Mouse (Mus musculus): Measurements from ENCODE around the gene Dse. TPM values are rescaled to one million over a fixed set of nuclear protein-coding genes. Genes with fewer than 3 reads are reported as not detected.
A peak's percentile ranks its signal among the peaks of the same experiment; 100 is the strongest.
"Not testable (repeated sequence)": the region's sequence is repeated elsewhere in the genome, so short reads cannot be mapped to it uniquely, and the experiment has no call there.

Gene Dse
- polyA plus RNA-seq (2015; fragmentation: Nextera tagmentation; extraction: Ambion mirVana), result 29.5 and 31.4 TPM in 2 replicates

DNA sequence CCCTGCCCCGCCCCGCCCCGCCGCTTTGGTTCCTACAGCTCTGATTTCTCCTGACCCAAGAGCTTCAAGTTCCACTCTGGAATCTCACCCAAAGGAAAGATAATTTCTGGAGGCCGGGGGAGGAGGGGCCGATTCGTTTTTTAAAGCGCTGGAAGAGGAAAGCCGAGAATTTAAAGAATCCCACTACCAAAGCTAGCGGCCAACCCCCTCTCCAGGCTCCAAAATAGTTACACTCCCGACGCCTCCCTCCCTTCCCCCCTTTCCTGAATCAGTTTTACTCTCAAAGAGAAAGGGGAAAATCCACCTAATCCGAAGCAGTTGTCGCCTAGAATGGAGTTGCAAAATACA lies at the start of gene Dse:
Dse (minus strand) TSS at position 213 of the 348 bp plus-strand sequence.
- H3K36me3 ChIP-seq (ENCODE audit: control insufficient read depth, insufficient read depth, low read length), result no peaks in the 10 kb centered on the region

DNA sequence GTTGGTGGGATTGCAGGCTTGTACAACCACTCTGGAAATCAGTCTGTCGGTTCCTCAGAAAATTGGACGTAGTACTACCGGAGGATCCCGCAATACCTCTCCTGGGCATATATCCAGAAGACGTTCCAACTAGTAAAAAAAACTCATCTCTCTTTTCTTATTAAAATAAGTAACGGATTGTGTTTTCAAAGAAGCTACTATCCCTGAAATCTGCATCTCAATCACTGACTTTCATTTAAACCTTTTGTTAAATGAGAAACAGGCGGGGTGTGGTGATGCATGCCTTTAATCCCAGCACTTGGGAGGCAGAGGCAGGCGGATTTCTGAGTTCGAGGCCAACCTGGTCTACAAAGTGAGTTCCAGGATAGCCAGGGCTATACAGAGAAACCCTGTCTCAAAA lies 45.3 kb upstream of the Dse start:
- H3K27ac ChIP-seq (ENCODE audit: low read length); H3K9ac ChIP-seq (ENCODE audit: low read length); ATAC-seq (ENCODE audit: low read depth); H3K9me3 ChIP-seq (ENCODE audit: control insufficient read depth, low read length); H3K36me3 ChIP-seq (ENCODE audit: control insufficient read depth, insufficient read depth, low read length); H3K4me3 ChIP-seq (ENCODE audit: low read length); H3K4me1 ChIP-seq (replicated peaks; ENCODE audit: control insufficient read depth, insufficient read depth, low read length); H3K27me3 ChIP-seq (ENCODE audit: control insufficient read depth, insufficient read depth, low read depth, low read length); H3K4me2 ChIP-seq (ENCODE audit: low read depth, low read length): not testable (repeated sequence)
- 88% methylated on average over 9 of the region's 9 CpGs for WGBS

More for the DNA sequence above, at the start of gene Dse:
- Histone ChIP-seq H3K4me2 (ENCODE audit: low read depth, low read length) (peak within 1 kb of the TSS; percentile 75), H3K9ac (ENCODE audit: low read length) (peak within 1 kb of the TSS; percentile 82), H3K4me3 (ENCODE audit: low read length) (peak within 1 kb of the TSS; percentile 65), H3K9me3 (ENCODE audit: control insufficient read depth, low read length) (no peaks in the 10 kb centered on the region), H3K4me1 (replicated peaks; ENCODE audit: control insufficient read depth, insufficient read depth, low read length) (peaks cover 14% of the 10 kb centered on the region), H3K27ac (ENCODE audit: low read length) (peak within 1 kb of the TSS; percentile 89), H3K27me3 (ENCODE audit: control insufficient read depth, insufficient read depth, low read depth, low read length) (no peaks in the 10 kb centered on the region)
- no peak for ATAC-seq (ENCODE audit: low read depth)
- under 1% methylated on average over 14 of the region's 14 CpGs for WGBS

DNA sequence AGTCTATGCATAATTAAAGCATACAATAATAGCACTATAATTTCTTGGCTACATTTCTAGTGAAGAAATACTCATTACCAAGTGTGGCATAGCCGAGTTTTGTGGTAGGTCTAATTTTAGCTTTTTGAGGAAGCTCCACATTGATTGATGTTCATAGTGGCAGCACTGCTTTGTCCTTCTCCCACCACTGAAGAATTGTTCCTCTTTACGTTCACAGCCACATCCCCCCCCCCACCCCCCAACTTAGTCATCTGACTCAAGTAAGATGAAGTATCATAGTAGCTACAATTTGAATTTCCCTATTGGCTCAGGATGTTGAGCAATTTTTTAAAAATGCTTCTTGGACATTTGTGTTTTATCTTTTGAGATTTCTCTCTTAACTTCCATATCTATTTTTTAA lies 42.1 kb upstream of the Dse start:
- no peak for ATAC-seq (ENCODE audit: low read depth)
- no peak overlapping the region for H3K27ac ChIP-seq (ENCODE audit: low read length)

GRCm38 (mm10) chr10:34247757-34248156 lies 40.2 kb upstream of the Dse start:
- ATAC-seq (ENCODE audit: low read depth), result peak; percentile 51

More for the DNA sequence above, 42.1 kb upstream of the Dse start:
- Histone ChIP-seq H3K36me3 (ENCODE audit: control insufficient read depth, insufficient read depth, low read length) (no peaks in the 10 kb centered on the region), H3K4me3 (ENCODE audit: low read length) (no peak overlapping the region), H3K4me2 (ENCODE audit: low read depth, low read length) (no peak overlapping the region), H3K4me1 (replicated peaks; ENCODE audit: control insufficient read depth, insufficient read depth, low read length) (peaks cover 24% of the 10 kb centered on the region), H3K9me3 (ENCODE audit: control insufficient read depth, low read length) (no peaks in the 10 kb centered on the region), H3K9ac (ENCODE audit: low read length) (no peak overlapping the region), H3K27me3 (ENCODE audit: control insufficient read depth, insufficient read depth, low read depth, low read length) (no peaks in the 10 kb centered on the region)
- 18% methylated on average over 2 of the region's 2 CpGs for WGBS

DNA sequence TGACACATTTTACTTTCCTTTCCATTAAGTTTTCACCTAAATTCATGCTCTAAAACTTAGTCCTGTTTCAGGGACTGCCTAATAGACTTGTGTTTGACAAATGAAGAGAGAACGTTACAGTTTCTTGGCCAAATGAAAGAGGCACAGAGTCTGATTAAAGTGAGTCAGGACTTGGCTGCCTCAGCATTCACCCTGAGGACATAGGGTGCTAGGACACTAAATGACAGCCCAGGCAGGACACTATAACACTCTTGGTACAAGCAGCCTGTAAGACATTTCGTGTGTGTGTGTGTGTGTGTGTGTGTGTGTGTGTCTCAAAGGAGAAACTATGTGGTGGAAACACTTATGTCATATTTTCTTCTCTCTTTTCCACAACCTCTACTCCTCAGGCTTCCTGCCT lies 38.6 kb upstream of the Dse start:
- Histone ChIP-seq H3K9ac (ENCODE audit: low read length) (no peak overlapping the region), H3K4me1 (replicated peaks; ENCODE audit: control insufficient read depth, insufficient read depth, low read length) (peaks cover 32% of the 10 kb centered on the region), H3K4me2 (ENCODE audit: low read depth, low read length) (no peak overlapping the region), H3K27me3 (ENCODE audit: control insufficient read depth, insufficient read depth, low read depth, low read length) (no peaks in the 10 kb centered on the region), H3K4me3 (ENCODE audit: low read length) (no peak overlapping the region), H3K36me3 (ENCODE audit: control insufficient read depth, insufficient read depth, low read length) (no peaks in the 10 kb centered on the region), H3K9me3 (ENCODE audit: control insufficient read depth, low read length) (no peaks in the 10 kb centered on the region), H3K27ac (ENCODE audit: low read length) (no peak overlapping the region)
- whole genome bisulfite sequencing, result 25% methylated on average over 2 of the region's 2 CpGs
- ATAC-seq (ENCODE audit: low read depth), result peak; percentile 94

More at GRCm38 (mm10) chr10:34247757-34248156, 40.2 kb upstream of the Dse start:
- Histone ChIP-seq H3K27me3 (ENCODE audit: control insufficient read depth, insufficient read depth, low read depth, low read length) (no peaks in the 10 kb centered on the region), H3K4me3 (ENCODE audit: low read length) (no peak overlapping the region), H3K9ac (ENCODE audit: low read length) (no peak overlapping the region), H3K9me3 (ENCODE audit: control insufficient read depth, low read length) (no peaks in the 10 kb centered on the region), H3K36me3 (ENCODE audit: control insufficient read depth, insufficient read depth, low read length) (no peaks in the 10 kb centered on the region), H3K4me1 (replicated peaks; ENCODE audit: control insufficient read depth, insufficient read depth, low read length) (peaks cover 32% of the 10 kb centered on the region), H3K4me2 (ENCODE audit: low read depth, low read length) (no peak overlapping the region), H3K27ac (ENCODE audit: low read length) (peak overlapping the region; percentile 83)
- WGBS, result 24% methylated on average over 3 of the region's 3 CpGs

GRCm38 (mm10) chr10:34244745-34245144 lies 37.2 kb upstream of the Dse start:
- Histone ChIP-seq H3K4me2 (ENCODE audit: low read depth, low read length) (no peak overlapping the region), H3K36me3 (ENCODE audit: control insufficient read depth, insufficient read depth, low read length) (no peaks in the 10 kb centered on the region), H3K9ac (ENCODE audit: low read length) (no peak overlapping the region), H3K9me3 (ENCODE audit: control insufficient read depth, low read length) (no peaks in the 10 kb centered on the region), H3K4me1 (replicated peaks; ENCODE audit: control insufficient read depth, insufficient read depth, low read length) (peaks cover 32% of the 10 kb centered on the region), H3K27ac (ENCODE audit: low read length) (peak overlapping the region; percentile 44), H3K4me3 (ENCODE audit: low read length) (no peak overlapping the region), H3K27me3 (ENCODE audit: control insufficient read depth, insufficient read depth, low read depth, low read length) (no peaks in the 10 kb centered on the region)
- ATAC-seq (ENCODE audit: low read depth), result 0 out of 2 replicates have a peak, but pooled peaks have one; percentile 15
- WGBS, result 40% methylated on average over 5 of the region's 5 CpGs

GRCm38 (mm10) chr10:34238536-34238935 lies 31.0 kb upstream of the Dse start:
- Histone ChIP-seq H3K27ac (ENCODE audit: low read length) (no peak overlapping the region), H3K4me3 (ENCODE audit: low read length) (no peak overlapping the region), H3K9ac (ENCODE audit: low read length) (no peak overlapping the region), H3K4me1 (replicated peaks; ENCODE audit: control insufficient read depth, insufficient read depth, low read length) (no peaks in the 10 kb centered on the region; the same call in 1 of the 2 replicates), H3K27me3 (ENCODE audit: control insufficient read depth, insufficient read depth, low read depth, low read length) (no peaks in the 10 kb centered on the region), H3K36me3 (ENCODE audit: control insufficient read depth, insufficient read depth, low read length) (no peaks in the 10 kb centered on the region), H3K9me3 (ENCODE audit: control insufficient read depth, low read length) (no peaks in the 10 kb centered on the region), H3K4me2 (ENCODE audit: low read depth, low read length) (no peak overlapping the region)
- 67% methylated on average over 4 of the region's 4 CpGs for WGBS
- no peak for ATAC-seq (ENCODE audit: low read depth)

DNA sequence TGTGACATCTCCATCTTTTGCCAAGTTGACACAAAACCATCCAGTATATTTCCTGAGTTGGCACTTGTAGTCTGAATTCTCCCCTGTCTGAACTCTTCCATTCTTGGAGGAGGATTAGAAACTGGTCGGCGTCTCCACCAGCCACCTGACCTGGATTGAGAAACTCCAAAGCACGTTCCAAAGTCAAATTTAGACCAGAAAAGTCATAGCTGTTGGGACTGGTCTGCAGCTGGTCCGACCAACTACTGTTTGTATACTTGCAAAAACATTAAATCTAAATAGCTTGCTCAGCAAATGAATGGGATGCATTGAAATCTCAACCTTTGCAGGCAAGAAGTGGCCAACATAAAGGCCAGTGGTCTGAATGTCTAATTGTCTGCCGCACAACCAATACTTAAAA lies 29.1 kb upstream of the Dse start:
- peak; percentile 57; the same call in 1 of the 2 replicates for ATAC-seq (ENCODE audit: low read depth)
- Histone ChIP-seq H3K4me2 (ENCODE audit: low read depth, low read length) (no peak overlapping the region), H3K4me3 (ENCODE audit: low read length) (no peak overlapping the region), H3K27me3 (ENCODE audit: control insufficient read depth, insufficient read depth, low read depth, low read length) (no peaks in the 10 kb centered on the region), H3K27ac (ENCODE audit: low read length) (no peak overlapping the region), H3K9ac (ENCODE audit: low read length) (no peak overlapping the region), H3K4me1 (replicated peaks; ENCODE audit: control insufficient read depth, insufficient read depth, low read length) (no peaks in the 10 kb centered on the region; the same call in 1 of the 2 replicates), H3K9me3 (ENCODE audit: control insufficient read depth, low read length) (no peaks in the 10 kb centered on the region), H3K36me3 (ENCODE audit: control insufficient read depth, insufficient read depth, low read length) (no peaks in the 10 kb centered on the region)
- WGBS, result 58% methylated on average over 5 of the region's 5 CpGs

- ATAC-seq (ENCODE audit: low read depth), result 0 out of 2 replicates have a peak, but pooled peaks have one; percentile 41
- Histone ChIP-seq H3K27ac (ENCODE audit: low read length) (no peak overlapping the region), H3K4me2 (ENCODE audit: low read depth, low read length) (no peak overlapping the region), H3K27me3 (ENCODE audit: control insufficient read depth, insufficient read depth, low read depth, low read length) (no peaks in the 10 kb centered on the region), H3K4me3 (ENCODE audit: low read length) (no peak overlapping the region), H3K36me3 (ENCODE audit: control insufficient read depth, insufficient read depth, low read length) (no peaks in the 10 kb centered on the region), H3K9ac (ENCODE audit: low read length) (no peak overlapping the region), H3K4me1 (replicated peaks; ENCODE audit: control insufficient read depth, insufficient read depth, low read length) (no peaks in the 10 kb centered on the region), H3K9me3 (ENCODE audit: control insufficient read depth, low read length) (no peaks in the 10 kb centered on the region)
- WGBS, result 15% methylated on average over 3 of the region's 3 CpGs
Observed at GRCm38 (mm10) chr10:34235384-34235783, 27.9 kb upstream of the Dse start.
